Mouse (Mus musculus) brown adipose tissue, adult 24 weeks (tissue): ENCODE results near the gene Fyn. TPM values are rescaled to one million over a fixed set of nuclear protein-coding genes. Genes with fewer than 3 reads are reported as not detected.

ENCODE experiments used
- H3K27ac ChIP-seq: fragments of 200-500 bp; replicated peaks from 2 replicates; pipeline ENCODE4 v1.5.1; 2012; ENCODE audit warnings: low read depth, mild to moderate bottlenecking, low read length
- H3K4me1 ChIP-seq: fragments of 200-500 bp; 2 replicates; pipeline ENCODE4 v1.6.1; 2012; ENCODE audit warnings: low read length, mixed read lengths; ENCODE audit not compliant: control insufficient read depth, insufficient read depth, insufficient read length
- H3K4me3 ChIP-seq: fragments of 200-500 bp; 2 replicates; pipeline ENCODE4 v1.5.1; 2012; ENCODE audit warnings: low read depth, mild to moderate bottlenecking, low read length, moderate library complexity; ENCODE audit not compliant: insufficient read depth
- polyA plus RNA-seq: library from polyadenylated mRNA; stranded (reverse); fragments of >200 nt; gene quantifications from 2 replicates; pipeline ENCODE4 v1.2.4, GENCODE M21; 2012; ENCODE audit not compliant: missing spikeins, insufficient read depth, insufficient read length

The Fyn gene
- polyA plus RNA-seq, 1 experiment, result 7.6 TPM

DNA sequence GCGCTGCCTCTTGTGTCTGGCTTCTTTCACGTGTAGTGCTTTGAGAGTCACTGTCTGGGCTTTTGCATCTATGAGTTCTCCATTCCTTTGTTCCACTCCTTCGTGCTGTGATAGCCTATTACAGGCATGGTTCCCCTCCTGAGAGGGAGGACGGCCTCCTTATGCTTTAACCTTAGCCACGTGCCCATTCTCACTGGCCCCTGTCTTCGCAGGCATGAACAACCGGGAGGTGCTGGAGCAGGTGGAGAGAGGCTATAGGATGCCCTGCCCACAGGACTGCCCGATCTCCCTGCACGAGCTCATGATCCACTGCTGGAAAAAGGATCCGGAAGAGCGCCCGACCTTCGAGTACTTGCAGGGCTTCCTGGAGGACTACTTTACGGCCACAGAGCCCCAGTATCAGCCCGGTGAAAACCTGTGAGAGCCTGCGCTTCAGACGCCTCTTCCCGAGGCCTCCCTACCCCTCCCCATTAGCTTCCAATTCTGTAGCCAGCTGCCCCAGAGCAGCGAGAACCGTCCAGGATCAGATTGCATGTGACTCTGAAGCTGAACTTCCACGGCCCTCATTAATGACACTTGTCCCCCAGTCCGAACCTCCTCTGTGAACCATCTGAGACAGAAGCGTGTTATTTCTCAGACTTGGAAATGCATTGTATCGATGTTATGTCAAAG, 195.0 kb downstream of the Fyn start:
- Histone ChIP-seq H3K27ac (no peak overlapping the region), H3K4me1 (peaks cover 6% of the 10 kb centered on the region; the same call in 1 of the 2 replicates), H3K4me3 (no peak overlapping the region)

DNA sequence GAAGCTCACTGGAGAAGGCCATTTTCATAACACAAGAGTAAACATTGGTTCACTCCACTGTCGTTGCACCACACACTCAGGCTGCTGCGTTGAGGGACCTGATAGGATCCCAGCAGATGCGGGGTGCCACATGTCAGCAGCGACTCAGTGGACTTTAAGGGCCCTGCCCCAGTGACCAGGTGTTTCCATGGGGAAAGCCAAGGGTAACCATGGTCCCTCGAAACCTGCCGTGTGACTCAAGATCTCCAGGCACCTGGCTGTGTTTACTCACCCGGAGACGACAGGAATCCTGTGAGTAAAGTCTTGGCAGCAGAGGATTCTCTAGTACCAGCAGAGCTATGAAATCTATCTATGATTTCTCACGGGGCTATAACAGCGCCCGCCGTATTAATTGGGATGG, 198.2 kb downstream of the Fyn start:
- 0 out of 2 replicates have a peak, but pooled peaks cover 3% of the 10 kb centered on the region for H3K4me1 ChIP-seq
- H3K27ac ChIP-seq, result no peak overlapping the region
- H3K4me3 ChIP-seq, result no peak overlapping the region

DNA sequence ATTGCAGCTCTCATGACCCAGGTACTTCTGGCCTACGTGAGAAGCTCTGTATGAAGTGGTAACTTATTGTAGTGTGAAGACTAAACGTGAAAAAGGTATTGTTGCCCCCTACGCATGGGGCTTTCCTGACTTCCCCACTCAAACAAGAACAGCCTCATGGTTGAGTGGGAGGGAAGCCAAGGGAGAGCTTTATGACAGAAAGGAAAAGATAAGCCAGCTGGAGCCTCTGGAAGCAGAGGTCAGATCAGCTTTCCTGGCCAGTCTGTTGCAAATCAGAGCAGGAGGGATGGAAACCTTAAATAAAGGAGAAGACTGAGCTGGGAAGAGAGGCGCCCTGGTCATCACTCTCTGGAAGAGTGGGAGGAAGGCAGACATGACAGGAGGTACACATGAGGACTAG, 200.3 kb downstream of the Fyn start:
- Histone ChIP-seq H3K27ac (no peak overlapping the region), H3K4me3 (no peak overlapping the region), H3K4me1 (0 out of 2 replicates have a peak, but pooled peaks cover 3% of the 10 kb centered on the region)

DNA sequence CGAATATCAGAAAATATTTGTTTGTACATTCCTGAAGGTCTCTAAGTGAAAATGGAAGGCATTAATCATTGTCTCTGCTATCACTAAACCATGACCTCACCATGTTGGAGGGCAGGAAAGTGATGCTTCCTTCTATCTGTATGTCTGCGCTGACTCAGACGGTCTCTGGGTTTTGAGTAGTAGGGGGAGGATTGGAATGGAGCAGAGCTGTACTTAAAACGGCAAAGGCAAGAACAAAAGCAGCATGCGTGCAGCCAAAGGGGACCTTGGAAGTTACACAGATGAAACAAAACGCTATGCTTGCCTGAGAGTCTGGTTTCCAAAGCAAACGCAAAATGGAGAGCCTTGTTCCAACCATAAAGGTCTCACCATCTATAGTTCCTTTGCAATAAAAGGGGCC, 202.4 kb downstream of the Fyn start:
- 0 out of 2 replicates have a peak, but pooled peaks cover 3% of the 10 kb centered on the region for H3K4me1 ChIP-seq
- H3K27ac ChIP-seq, result no peak overlapping the region
- H3K4me3 ChIP-seq, result no peak overlapping the region

DNA sequence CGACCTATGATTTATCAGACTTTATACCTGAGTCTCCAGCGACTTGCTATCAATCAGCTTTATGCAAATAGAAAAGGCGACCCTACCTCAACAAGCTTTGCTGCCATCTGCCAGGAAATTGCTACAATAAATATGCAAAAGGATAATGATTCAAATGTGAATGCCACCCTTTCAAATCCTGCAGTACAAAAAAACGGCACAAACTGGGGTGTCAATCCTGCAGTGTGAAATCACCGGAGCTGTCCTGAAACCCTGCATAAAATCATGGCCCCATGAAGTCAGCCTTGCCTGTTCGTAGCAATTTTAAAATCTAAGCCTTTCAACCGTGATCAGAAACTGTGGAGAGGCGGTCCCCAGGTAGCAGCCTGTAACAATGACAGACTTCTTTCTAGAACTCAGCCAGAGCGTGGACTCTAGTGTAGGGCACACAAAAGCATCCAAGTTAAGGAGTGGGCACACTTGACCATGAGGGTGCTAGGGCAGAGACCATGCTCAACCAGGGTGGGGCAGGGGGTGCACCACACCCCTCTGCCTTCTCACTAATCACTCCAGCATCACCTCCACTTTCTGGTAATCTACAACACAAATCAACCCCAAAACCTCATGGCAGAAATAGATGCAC, 203.5 kb downstream of the Fyn start:
- Histone ChIP-seq H3K27ac (no peak overlapping the region), H3K4me1 (0 out of 2 replicates have a peak, but pooled peaks cover 3% of the 10 kb centered on the region), H3K4me3 (no peak overlapping the region)

DNA sequence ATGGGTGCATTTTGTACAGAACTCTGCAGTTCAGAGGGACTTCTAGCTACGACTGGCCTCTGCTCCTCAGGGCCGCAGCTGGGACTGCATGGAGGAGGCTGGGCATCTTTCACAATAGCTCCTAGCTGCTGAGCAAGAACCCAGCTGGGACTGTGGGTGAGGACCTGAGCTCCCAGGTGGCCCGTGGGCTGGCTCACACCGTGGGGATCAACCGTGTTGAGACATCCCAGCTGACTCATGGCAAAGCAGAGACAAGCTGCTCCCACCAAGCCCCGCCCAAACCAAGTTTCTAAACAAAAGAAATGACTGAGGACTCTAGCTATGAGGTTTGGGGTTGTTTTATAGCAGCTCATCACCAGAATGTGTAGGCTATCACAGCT, 204.0 kb downstream of the Fyn start:
- H3K4me3 ChIP-seq, result no peak overlapping the region
- H3K27ac ChIP-seq, result no peak overlapping the region
- 0 out of 2 replicates have a peak, but pooled peaks cover 3% of the 10 kb centered on the region for H3K4me1 ChIP-seq

DNA sequence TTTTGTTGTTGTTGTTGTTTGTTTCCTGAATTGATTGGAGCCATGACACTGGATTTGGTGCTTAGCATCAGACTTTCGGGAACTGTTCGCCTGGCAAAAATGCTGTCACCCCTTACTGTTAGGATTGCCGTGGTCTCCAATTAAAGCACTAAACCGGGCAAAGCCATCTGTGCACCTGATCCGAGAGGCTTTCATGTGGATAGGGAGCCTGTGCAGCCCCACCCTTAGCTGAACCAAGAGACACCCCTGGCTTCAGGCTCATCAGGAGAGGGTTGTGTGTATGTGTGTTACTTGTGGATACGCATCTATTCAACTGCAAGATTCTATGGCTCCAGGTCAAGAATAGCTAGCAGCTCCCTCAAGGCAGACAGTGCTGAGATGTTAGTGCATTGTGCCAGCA, 207.8 kb downstream of the Fyn start:
- Histone ChIP-seq H3K27ac (no peak overlapping the region), H3K4me3 (no peak overlapping the region), H3K4me1 (no peaks in the 10 kb centered on the region)

DNA sequence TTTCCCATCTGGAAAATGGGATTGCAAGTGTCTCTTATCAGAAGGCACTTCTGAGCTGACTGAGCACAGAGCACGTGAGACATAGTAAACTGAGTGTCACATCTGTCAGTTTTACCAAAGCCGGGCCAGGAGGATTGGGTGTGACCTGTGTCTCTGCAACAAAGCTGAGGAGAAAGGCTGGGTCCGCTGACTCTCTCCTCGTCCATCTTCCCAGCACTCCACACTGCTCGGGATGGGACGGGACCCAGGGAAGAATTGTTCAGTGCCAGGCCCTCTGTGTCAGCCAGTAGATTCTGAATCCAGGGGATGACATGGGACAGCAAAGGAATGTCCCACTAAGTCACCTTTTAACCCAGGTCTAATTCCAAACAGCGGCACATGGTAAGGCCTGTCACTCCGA, 211.8 kb downstream of the Fyn start:
- Histone ChIP-seq H3K4me3 (no peak overlapping the region), H3K4me1 (no peaks in the 10 kb centered on the region), H3K27ac (no peak overlapping the region)

DNA sequence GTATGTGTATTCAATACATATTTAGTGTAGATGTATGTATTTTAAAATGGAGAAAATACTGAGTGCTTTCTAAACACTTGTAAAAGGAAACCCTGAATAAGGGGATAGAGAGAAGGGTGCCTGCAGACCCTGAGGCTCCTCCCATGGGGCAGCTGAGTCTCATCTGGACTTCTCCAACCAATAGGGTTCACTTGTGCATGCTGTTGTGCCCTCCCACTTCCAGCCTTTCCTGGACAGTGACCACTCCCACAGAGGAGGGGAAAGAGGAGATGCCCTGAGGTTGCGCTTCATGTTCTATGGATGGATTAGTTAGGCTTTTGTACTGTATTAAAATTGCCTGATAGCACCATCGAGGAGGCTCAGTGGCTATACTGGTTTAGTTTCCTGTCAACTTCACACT, 213.7 kb downstream of the Fyn start:
- Histone ChIP-seq H3K4me3 (no peak overlapping the region), H3K27ac (no peak overlapping the region), H3K4me1 (no peaks in the 10 kb centered on the region)

DNA sequence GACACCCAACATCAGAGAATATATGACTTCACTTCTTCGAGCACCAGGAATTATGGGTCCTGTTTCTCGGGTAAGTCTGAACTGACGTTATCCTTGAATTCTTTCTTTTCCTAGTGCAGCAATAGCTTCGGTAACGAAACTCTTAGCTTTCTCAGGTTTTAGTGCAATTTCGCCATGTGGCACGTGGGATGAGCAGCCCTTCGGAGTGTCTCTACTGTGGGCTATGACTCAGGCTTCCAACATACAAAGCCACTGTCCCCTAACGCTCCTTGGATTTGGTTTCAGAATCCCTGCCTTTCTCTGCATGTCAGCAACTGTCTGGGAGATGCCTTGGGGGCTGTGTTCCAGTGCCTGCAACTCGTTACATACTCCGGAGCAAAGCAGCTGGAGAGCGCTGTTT, 215.1 kb downstream of the Fyn start:
- H3K4me1 ChIP-seq, result no peaks in the 10 kb centered on the region
- no peak overlapping the region for H3K27ac ChIP-seq
- no peak overlapping the region for H3K4me3 ChIP-seq

DNA sequence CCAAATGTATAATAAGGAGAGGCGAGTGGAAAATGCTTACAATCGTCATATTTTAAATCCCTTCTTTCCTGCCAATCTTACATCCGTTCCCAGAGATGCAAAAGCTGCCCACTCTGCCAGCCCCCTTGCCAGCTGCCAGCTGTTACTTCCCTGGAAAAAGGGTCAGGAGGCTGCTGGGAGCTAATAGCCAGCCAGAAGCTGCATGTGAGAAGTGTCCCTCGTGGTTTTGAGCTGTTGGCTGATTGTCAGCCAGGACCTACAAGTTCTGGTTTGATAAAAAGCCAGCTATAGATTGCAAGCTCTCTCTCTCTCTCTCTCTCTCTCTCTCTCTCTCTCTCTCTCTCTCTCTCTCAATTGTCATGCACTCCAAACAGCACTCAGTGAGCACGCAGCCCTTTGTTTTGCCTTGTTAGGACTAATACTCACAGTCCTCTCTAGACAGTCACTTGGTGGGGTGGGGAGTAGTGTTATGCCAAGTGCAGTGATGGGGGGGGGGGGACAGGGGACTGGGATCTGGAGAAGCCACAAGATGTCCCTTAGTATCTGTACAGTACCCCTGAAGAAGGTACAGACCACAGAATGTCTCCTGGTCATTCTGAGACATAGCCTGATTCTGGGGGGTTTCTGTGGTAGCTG, 218.8 kb downstream of the Fyn start:
- no peak overlapping the region for H3K4me3 ChIP-seq
- H3K4me1 ChIP-seq, result peaks cover 5% of the 10 kb centered on the region; the same call in 1 of the 2 replicates
- no peak overlapping the region for H3K27ac ChIP-seq

DNA sequence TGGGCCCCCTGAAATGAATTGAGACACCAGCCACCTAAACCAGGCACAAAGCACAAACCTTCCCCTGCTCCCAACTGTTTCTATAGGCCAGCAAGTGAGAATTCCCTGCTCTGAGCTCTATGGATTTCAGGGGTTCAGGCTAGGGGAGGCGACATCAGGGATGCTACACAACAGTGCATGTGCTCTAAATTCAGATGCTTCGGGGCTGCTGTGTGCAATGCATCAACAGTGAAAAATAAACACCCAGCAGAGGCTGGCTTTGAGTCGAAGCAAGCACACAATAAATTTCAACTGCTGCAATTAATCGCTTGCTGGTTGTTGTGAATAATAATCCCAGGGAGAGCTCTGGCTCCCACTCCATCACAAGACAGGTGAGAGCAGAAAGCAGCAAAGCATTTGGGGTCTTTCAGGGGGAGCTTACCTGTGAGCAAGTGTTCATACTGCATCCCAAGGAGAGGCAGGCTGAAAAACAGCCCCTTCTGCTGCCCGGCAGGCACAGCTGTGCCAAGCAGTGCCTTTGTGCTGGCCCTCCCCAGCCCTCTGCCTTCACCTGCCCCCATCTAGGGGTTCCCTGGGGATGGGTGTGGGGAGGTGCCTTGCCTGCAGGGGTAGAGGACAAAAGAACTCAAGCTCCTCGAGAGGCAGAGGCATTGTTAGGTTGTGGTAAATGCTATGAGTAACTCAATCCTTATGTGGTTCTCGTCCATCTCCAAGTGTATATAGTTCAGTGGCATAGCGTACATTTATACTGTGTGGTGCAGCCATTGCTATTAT, 219.5 kb downstream of the Fyn start:
- Histone ChIP-seq H3K4me3 (no peak overlapping the region), H3K27ac (no peak overlapping the region), H3K4me1 (peaks cover 5% of the 10 kb centered on the region; the same call in 1 of the 2 replicates)

DNA sequence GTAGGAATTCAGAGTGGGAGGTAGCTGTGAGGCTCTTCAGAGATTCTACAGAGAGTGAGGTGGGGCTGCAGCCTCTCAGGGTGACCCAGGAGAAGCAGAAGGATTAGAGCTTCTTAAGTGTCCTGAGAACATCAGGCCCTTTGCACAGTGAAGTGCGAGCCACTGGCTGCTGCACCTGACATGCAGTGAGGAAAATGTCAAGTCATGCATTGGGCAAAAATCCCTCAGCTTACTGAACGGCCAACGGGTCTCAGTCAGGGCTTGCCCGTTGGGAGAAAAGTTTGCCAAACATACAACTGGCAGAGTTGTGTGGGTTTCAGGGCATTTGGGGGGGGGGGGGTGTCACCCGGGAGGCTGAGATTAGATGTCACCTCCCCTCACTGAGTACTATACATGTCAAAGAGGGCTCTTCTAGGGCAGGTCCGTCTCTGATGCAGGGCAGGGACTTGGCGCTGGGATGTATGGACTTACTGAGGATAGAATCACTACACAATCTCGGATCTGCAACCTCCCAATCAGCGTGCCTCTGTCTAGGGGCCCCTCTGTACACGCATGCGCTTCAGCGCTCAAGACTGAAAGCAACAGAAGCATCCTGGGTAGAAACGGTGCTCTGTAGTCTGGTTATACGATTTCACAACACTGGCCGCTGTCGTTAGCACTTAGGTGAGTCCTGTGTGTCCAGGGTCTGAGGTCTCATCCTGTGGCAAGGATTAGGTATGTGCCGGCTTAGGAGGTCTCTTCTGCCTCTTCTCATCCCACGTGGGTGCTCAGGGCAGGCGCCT, 221.3 kb downstream of the Fyn start:
- Histone ChIP-seq H3K4me3 (no peak overlapping the region), H3K27ac (no peak overlapping the region), H3K4me1 (peaks cover 5% of the 10 kb centered on the region; the same call in 1 of the 2 replicates)

DNA sequence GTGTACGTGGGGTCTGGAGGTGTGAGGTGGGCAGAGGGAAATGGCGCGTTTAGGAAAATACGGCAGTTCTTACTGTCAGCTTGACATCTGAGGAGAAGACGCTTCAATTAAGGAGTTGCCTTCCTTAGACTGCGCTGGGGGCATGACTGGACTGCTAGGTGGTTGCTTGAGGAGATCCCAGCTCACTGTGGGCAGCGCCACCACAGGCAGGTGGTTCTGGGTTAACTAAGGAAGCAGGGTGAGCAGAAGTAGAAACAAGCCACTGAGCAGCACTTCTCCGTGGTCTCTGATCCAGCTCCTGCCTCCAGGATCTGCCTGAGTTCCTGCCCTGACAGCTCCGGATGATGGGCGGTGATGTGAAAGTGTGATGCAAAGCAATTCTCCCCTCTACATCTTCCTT, 222.0 kb downstream of the Fyn start:
- H3K4me1 ChIP-seq, result peaks cover 5% of the 10 kb centered on the region; the same call in 1 of the 2 replicates
- no peak overlapping the region for H3K27ac ChIP-seq
- H3K4me3 ChIP-seq, result no peak overlapping the region
